Mouse (Mus musculus): Measurements from ENCODE around the gene Lamtor3. TPM values are rescaled to one million over a fixed set of nuclear protein-coding genes. Genes with fewer than 3 reads are reported as not detected.
"Not testable (repeated sequence)": the region's sequence is repeated elsewhere in the genome, so short reads cannot be mapped to it uniquely, and the experiment has no call there.

Gene Lamtor3
- polyA plus RNA-seq, 2 experiments = 35.2 to 54.3 TPM

DNA sequence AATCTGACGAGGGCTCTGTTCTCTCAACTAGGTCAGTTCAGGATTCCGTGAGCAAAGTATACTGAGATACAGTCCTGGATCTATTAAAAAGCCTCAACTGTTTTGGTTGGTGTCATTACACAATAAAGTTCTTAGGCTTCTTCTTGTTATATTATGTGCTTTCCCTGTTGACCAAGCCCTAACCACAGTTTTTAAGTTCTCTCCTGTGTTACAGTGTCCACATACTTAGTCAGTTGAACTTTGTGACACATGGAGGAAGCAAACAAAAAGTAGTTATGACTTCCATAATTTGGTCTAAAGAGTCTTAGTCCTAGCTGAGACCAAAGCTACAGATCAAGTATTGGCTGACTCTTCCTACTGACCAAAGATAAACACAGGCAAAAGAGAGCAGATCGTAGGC lies 28.5 kb downstream of the Lamtor3 start:
- Histone ChIP-seq H3K4me1 (replicated peaks; ENCODE audit: control insufficient read depth in 2 of 2, insufficient read depth in 2 of 2, low read length in 1 of 2) (peaks cover 48 to 62% of the 10 kb centered on the region in 2 experiments), H3K9me3 (ENCODE audit: control insufficient read depth, low read length) (no peaks in the 10 kb centered on the region), H3K27me3 (ENCODE audit: control insufficient read depth, insufficient read depth, low read length) (no peaks in the 10 kb centered on the region), H3K9ac (replicated peaks) (no peak overlapping the region), H3K27ac (no peak overlapping the region; the same call in 1 of the 2 replicates), H3K4me3 (ENCODE audit: insufficient read depth in 1 of 2, low read depth in 2 of 2, low read length in 2 of 2) (no peak overlapping the region), H3K4me2 (ENCODE audit: low read depth) (no peak overlapping the region), H3K36me3 (replicated peaks; ENCODE audit: control insufficient read depth, insufficient read depth, low read depth) (peaks cover 2% of the 10 kb centered on the region; the same call in 1 of the 2 replicates)
- ATAC-seq (ENCODE audit: insufficient read depth) = no peak
- TF ChIP-seq CTCF (IDR thresholded peaks at IDR 0.05; ENCODE audit: low read depth) = no peak
- no peak for TF ChIP-seq EP300 (IDR thresholded peaks at IDR 0.05; ENCODE audit: low read depth)
- 72% methylated on average over 3 of the region's 3 CpGs for WGBS (ENCODE audit: insufficient replicate concordance)
- DNase-seq (ENCODE audit: low read depth in 3 of 3, low spot score in 3 of 3) = no peak

- Histone ChIP-seq H3K9me3 (ENCODE audit: control insufficient read depth, low read length) (no peaks in the 10 kb centered on the region), H3K9ac (replicated peaks) (no peak overlapping the region), H3K4me1 (replicated peaks; ENCODE audit: control insufficient read depth in 2 of 2, insufficient read depth in 2 of 2, low read length in 1 of 2) (peaks cover 48 to 62% of the 10 kb centered on the region in 2 experiments), H3K4me2 (ENCODE audit: low read depth) (no peak overlapping the region), H3K4me3 (ENCODE audit: insufficient read depth in 1 of 2, low read depth in 2 of 2, low read length in 2 of 2) (no peak overlapping the region), H3K27me3 (ENCODE audit: control insufficient read depth, insufficient read depth, low read length) (no peaks in the 10 kb centered on the region), H3K27ac (no peak overlapping the region), H3K36me3 (replicated peaks; ENCODE audit: control insufficient read depth, insufficient read depth, low read depth) (peaks cover 2% of the 10 kb centered on the region; the same call in 1 of the 2 replicates)
- 21% methylated on average over 4 of the region's 4 CpGs for WGBS (ENCODE audit: insufficient replicate concordance)
- no peak for ATAC-seq (ENCODE audit: insufficient read depth)
- DNase-seq (ENCODE audit: low read depth in 3 of 3, low spot score in 3 of 3) = no peak
- no peak for TF ChIP-seq CTCF (IDR thresholded peaks at IDR 0.05; ENCODE audit: low read depth)
These were observed 29.2 kb downstream of the Lamtor3 start for GRCm38 (mm10) chr3:137947525-137947924.

DNA sequence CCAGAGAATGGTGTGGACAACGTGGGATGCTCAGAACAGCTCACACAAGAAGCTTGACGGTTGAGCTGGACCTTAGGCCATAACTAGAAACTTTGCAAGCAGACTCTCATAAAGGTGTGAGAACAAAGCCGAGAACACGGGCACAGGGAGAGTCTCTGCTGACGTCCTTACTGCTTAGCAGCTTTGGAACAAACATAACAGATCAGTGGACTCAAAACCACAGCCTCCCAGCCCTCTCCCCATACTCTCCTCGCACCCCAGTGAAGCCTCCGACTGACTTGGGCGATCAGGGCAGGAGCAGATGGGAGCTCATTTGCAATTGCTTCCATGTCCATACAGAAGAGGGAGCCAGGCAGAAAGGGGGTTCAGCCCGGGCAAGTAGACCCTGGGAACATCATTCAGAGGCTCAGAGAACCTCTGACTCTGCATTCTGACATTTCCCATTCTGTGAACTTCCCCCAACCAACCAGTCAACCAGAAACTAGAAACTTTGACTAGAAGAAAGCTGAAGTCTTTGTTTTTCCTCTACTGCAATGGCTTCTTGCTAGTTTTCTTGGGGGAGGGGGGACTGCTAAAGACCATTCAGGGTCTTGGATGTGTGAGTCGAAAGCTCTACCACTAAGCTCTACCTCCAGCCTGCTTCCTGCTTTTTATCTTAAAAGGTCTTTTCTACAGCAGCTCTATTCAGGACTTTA lies 32.0 kb downstream of the Lamtor3 start:
- H3K4me3 ChIP-seq (ENCODE audit: insufficient read depth in 1 of 2, low read depth in 2 of 2, low read length in 2 of 2) = no peak overlapping the region
- 62% methylated on average over 10 of the region's 10 CpGs for WGBS (ENCODE audit: insufficient replicate concordance)
- H3K27me3 ChIP-seq (ENCODE audit: control insufficient read depth, insufficient read depth, low read length) = no peaks in the 10 kb centered on the region
- H3K36me3 ChIP-seq (replicated peaks; ENCODE audit: control insufficient read depth, insufficient read depth, low read depth) = peaks cover 2% of the 10 kb centered on the region; the same call in 1 of the 2 replicates
- H3K4me2 ChIP-seq (ENCODE audit: low read depth) = no peak overlapping the region
- no peak overlapping the region for H3K9ac ChIP-seq (replicated peaks)
- peaks cover 61 to 67% of the 10 kb centered on the region in 2 experiments for H3K4me1 ChIP-seq (replicated peaks; ENCODE audit: control insufficient read depth in 2 of 2, insufficient read depth in 2 of 2, low read length in 1 of 2)
- ATAC-seq (ENCODE audit: insufficient read depth) (no peak), DNase-seq (ENCODE audit: low read depth in 3 of 3, low spot score in 3 of 3) (no peak)
- TF ChIP-seq CTCF (IDR thresholded peaks at IDR 0.05; ENCODE audit: low read depth) = 0 out of 2 replicates have a peak, but pooled peaks have one; percentile 9
- TF ChIP-seq EP300 (IDR thresholded peaks at IDR 0.05; ENCODE audit: low read depth) = no peak
- H3K9me3 ChIP-seq (ENCODE audit: control insufficient read depth, low read length) = no peaks in the 10 kb centered on the region
- peak overlapping the region; percentile 2; the same call in 1 of the 2 replicates for H3K27ac ChIP-seq

DNA sequence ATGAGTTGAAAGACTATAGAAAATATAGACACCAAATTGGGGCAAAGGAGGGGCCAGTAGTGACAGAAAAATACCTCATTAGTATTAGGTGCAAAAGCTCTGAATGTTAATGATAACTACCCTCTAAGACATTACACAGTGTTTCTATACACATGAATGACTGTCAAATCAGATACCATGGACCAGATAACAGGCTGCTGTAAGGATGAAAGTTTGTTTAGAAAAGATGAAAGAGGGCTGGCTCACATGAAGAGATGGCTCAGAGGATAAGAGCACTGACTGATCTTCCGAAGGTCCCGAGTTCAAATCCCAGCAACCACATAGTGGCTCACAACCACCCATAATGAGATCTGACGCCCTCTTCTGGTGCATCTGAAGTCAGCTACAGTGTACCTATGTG lies 33.0 kb downstream of the Lamtor3 start:
- 68% methylated on average over 3 of the region's 3 CpGs for WGBS (ENCODE audit: insufficient replicate concordance)
- peaks cover 69 to 72% of the 10 kb centered on the region in 2 experiments for H3K4me1 ChIP-seq (replicated peaks; ENCODE audit: control insufficient read depth in 2 of 2, insufficient read depth in 2 of 2, low read length in 1 of 2)
- H3K27me3 ChIP-seq (ENCODE audit: control insufficient read depth, insufficient read depth, low read length) = not testable (repeated sequence)

DNA sequence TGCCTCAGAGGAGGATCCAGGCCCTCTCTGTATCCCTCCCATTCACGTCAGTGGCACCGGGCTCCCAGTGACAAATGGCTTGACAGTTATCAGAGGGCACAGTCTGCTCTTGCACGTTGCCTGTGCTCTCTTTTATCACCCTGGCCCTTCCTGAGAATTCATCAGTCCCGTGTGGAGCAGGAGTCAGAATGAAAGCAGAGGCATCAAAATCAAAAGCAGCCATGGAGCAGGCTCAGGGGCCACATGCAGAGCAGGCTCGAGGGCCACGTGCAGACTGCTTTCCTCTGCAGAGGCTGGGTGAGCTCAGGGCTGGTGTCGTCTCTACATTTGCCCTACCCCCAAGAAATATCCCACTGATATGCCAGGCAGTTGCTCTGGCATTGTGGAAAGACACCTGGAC lies 33.5 kb downstream of the Lamtor3 start:
- H3K4me2 ChIP-seq (ENCODE audit: low read depth) = peak overlapping the region; percentile 40
- DNase-seq (ENCODE audit: low read depth in 3 of 3, low spot score in 3 of 3) (peak; percentile 62 to 68 (median 62)), ATAC-seq (ENCODE audit: insufficient read depth) (peak; percentile 70)
- no peak overlapping the region for H3K4me3 ChIP-seq (ENCODE audit: insufficient read depth in 1 of 2, low read depth in 2 of 2, low read length in 2 of 2)
- TF ChIP-seq EP300 (IDR thresholded peaks at IDR 0.05; ENCODE audit: low read depth) (peak; percentile 71), CTCF (IDR thresholded peaks at IDR 0.05; ENCODE audit: low read depth) (no peak; the same call in 1 of the 2 replicates)
- H3K27ac ChIP-seq = peak overlapping the region; percentile 74
- 5% methylated on average over 7 of the region's 7 CpGs for WGBS (ENCODE audit: insufficient replicate concordance)
- H3K9me3 ChIP-seq (ENCODE audit: control insufficient read depth, low read length) = no peaks in the 10 kb centered on the region
- no peaks in the 10 kb centered on the region for H3K27me3 ChIP-seq (ENCODE audit: control insufficient read depth, insufficient read depth, low read length)
- H3K36me3 ChIP-seq (replicated peaks; ENCODE audit: control insufficient read depth, insufficient read depth, low read depth) = peaks cover 2% of the 10 kb centered on the region; the same call in 1 of the 2 replicates
- peak overlapping the region; percentile 20; the same call in 1 of the 2 replicates for H3K9ac ChIP-seq (replicated peaks)
- H3K4me1 ChIP-seq (replicated peaks; ENCODE audit: control insufficient read depth in 2 of 2, insufficient read depth in 2 of 2, low read length in 1 of 2) = peaks cover 73 to 75% of the 10 kb centered on the region in 2 experiments

More for the DNA sequence above, 33.0 kb downstream of the Lamtor3 start:
- H3K36me3 ChIP-seq (replicated peaks; ENCODE audit: control insufficient read depth, insufficient read depth, low read depth); ATAC-seq (ENCODE audit: insufficient read depth); H3K27ac ChIP-seq; H3K9me3 ChIP-seq (ENCODE audit: control insufficient read depth, low read length); DNase-seq (ENCODE audit: low read depth in 3 of 3, low spot score in 3 of 3); H3K9ac ChIP-seq (replicated peaks); H3K4me2 ChIP-seq (ENCODE audit: low read depth); H3K4me3 ChIP-seq (ENCODE audit: insufficient read depth in 1 of 2, low read depth in 2 of 2, low read length in 2 of 2): not testable (repeated sequence)
- peak; percentile 34 for TF ChIP-seq CTCF (IDR thresholded peaks at IDR 0.05; ENCODE audit: low read depth)
